Mouse (Mus musculus) limb, embryonic 13.5 days (tissue): ENCODE measurements at regions not wholly inside any gene's neighbourhood (a gene's known extent, or its start where the extent isn't known, plus 50 kb on each side); places are given as distances from the start of the nearest gene placed in this dataset.

Experiments used
- ATAC-seq: fragments of 200-750 bp; cut with Nextera tagmentation; 2 replicates; pipeline ENCODE4 v1.8.0; 2017; ENCODE audit warnings: low read depth, moderate number of reproducible peaks, moderate TSS enrichment; ENCODE audit not compliant: low FRiP score
- H3K27ac ChIP-seq: fragments of 300-500 bp; sonication (generic); 2 replicates; pipeline ENCODE4 v1.5.1; 2015; ENCODE audit warnings: inconsistent platforms, mild to moderate bottlenecking, moderate library complexity
- H3K27me3 ChIP-seq: fragments of 300-500 bp; sonication (generic); 2 replicates; pipeline ENCODE4 v1.6.1; 2015; ENCODE audit warnings: mild to moderate bottlenecking, inconsistent platforms
- H3K36me3 ChIP-seq: fragments of 300-500 bp; sonication (generic); 2 replicates; pipeline ENCODE4 v1.6.1; 2015; ENCODE audit warnings: inconsistent platforms, mild to moderate bottlenecking, moderate library complexity
- H3K4me1 ChIP-seq: fragments of 300-500 bp; sonication (generic); 2 replicates; pipeline ENCODE4 v1.6.1; 2015; ENCODE audit warnings: inconsistent platforms
- H3K4me2 ChIP-seq: fragments of 300-500 bp; sonication (generic); replicated peaks from 2 replicates; pipeline ENCODE4 v1.6.1; 2015; ENCODE audit warnings: inconsistent platforms, mild to moderate bottlenecking, moderate library complexity
- H3K4me3 ChIP-seq: fragments of 300-500 bp; sonication (generic); 2 replicates; pipeline ENCODE4 v1.5.1; 2015; ENCODE audit warnings: moderate library complexity, mild to moderate bottlenecking, inconsistent platforms
- H3K9ac ChIP-seq: fragments of 300-500 bp; sonication (generic); 2 replicates; pipeline ENCODE4 v1.6.1; 2015; ENCODE audit warnings: mild to moderate bottlenecking, inconsistent platforms
- H3K9me3 ChIP-seq: fragments of 300-500 bp; sonication (generic); 2 replicates; pipeline ENCODE4 v1.6.1; 2016; ENCODE audit warnings: inconsistent platforms
- WGBS: fragments of 180-500 bp; shearing (Covaris S2); methylation state at CpG from one replicate; pipeline ENCODE4 v1.1.7; 2015; 5-methylcytosine and 5-hydroxymethylcytosine counted together

GRCm38 (mm10) chr8:90192856-90193255 lies 155.3 kb downstream of the Tox3 start:
- no peaks in the 10 kb centered on the region for H3K27me3 ChIP-seq
- H3K4me1 ChIP-seq: no peaks in the 10 kb centered on the region
- H3K27ac ChIP-seq: no peak overlapping the region
- 13% methylated on average over 2 of the region's 2 CpGs for WGBS
- no peak for ATAC-seq
- peaks cover 3% of the 10 kb centered on the region; the same call in 1 of the 2 replicates for H3K9me3 ChIP-seq
- no peaks in the 10 kb centered on the region for H3K36me3 ChIP-seq
- H3K4me3 ChIP-seq: no peak overlapping the region
- H3K4me2 ChIP-seq: no peak overlapping the region
- no peak overlapping the region for H3K9ac ChIP-seq

GRCm38 (mm10) chr8:90182807-90183206 lies 165.3 kb downstream of the Tox3 start:
- no peak for ATAC-seq
- Histone ChIP-seq H3K9ac (no peak overlapping the region), H3K9me3 (no peaks in the 10 kb centered on the region), H3K4me2 (no peak overlapping the region), H3K4me1 (no peaks in the 10 kb centered on the region), H3K27me3 (no peaks in the 10 kb centered on the region), H3K27ac (no peak overlapping the region), H3K4me3 (no peak overlapping the region), H3K36me3 (no peaks in the 10 kb centered on the region)
- 67% methylated on average over 6 of the region's 6 CpGs for WGBS

GRCm38 (mm10) chr8:90176771-90177170 lies 171.4 kb downstream of the Tox3 start:
- 55% methylated on average over 7 of the region's 7 CpGs for WGBS
- 0 out of 2 replicates have a peak, but pooled peaks cover 3% of the 10 kb centered on the region for H3K4me1 ChIP-seq
- H3K9me3 ChIP-seq: no peaks in the 10 kb centered on the region
- H3K4me2 ChIP-seq: no peak overlapping the region
- no peak for ATAC-seq
- no peak overlapping the region for H3K9ac ChIP-seq
- H3K4me3 ChIP-seq: no peak overlapping the region
- peaks cover 11% of the 10 kb centered on the region; the same call in 1 of the 2 replicates for H3K27me3 ChIP-seq
- no peaks in the 10 kb centered on the region for H3K36me3 ChIP-seq
- no peak overlapping the region for H3K27ac ChIP-seq

- H3K36me3 ChIP-seq: no peaks in the 10 kb centered on the region
- no peaks in the 10 kb centered on the region for H3K9me3 ChIP-seq
- no peak overlapping the region for H3K4me3 ChIP-seq
- ATAC-seq: no peak
- H3K27ac ChIP-seq: no peak overlapping the region
- H3K4me1 ChIP-seq: 0 out of 2 replicates have a peak, but pooled peaks cover 3% of the 10 kb centered on the region
- H3K27me3 ChIP-seq: peaks cover 11% of the 10 kb centered on the region; the same call in 1 of the 2 replicates
- H3K9ac ChIP-seq: no peak overlapping the region
- H3K4me2 ChIP-seq: no peak overlapping the region
- WGBS: 39% methylated on average over 9 of the region's 9 CpGs
Measured at GRCm38 (mm10) chr8:90176335-90176734, 171.8 kb downstream of the Tox3 start.

- ATAC-seq: no peak
- 92% methylated on average over 2 of the region's 2 CpGs for WGBS
- Histone ChIP-seq H3K4me2 (no peak overlapping the region), H3K9me3 (no peaks in the 10 kb centered on the region), H3K4me3 (no peak overlapping the region), H3K27ac (no peak overlapping the region), H3K27me3 (no peaks in the 10 kb centered on the region), H3K9ac (no peak overlapping the region), H3K4me1 (no peaks in the 10 kb centered on the region), H3K36me3 (no peaks in the 10 kb centered on the region)
Measured at GRCm38 (mm10) chr8:90166639-90167038, 181.5 kb downstream of the Tox3 start.

- no peaks in the 10 kb centered on the region for H3K4me1 ChIP-seq
- no peak overlapping the region for H3K4me3 ChIP-seq
- 79% methylated on average over 5 of the region's 5 CpGs for WGBS
- no peak overlapping the region for H3K27ac ChIP-seq
- H3K4me2 ChIP-seq: no peak overlapping the region
- H3K36me3 ChIP-seq: no peaks in the 10 kb centered on the region
- H3K9ac ChIP-seq: no peak overlapping the region
- H3K27me3 ChIP-seq: no peaks in the 10 kb centered on the region
- ATAC-seq: no peak
- no peaks in the 10 kb centered on the region for H3K9me3 ChIP-seq
Measured at GRCm38 (mm10) chr8:90151477-90151876, 196.7 kb downstream of the Tox3 start.

GRCm38 (mm10) chr8:90149903-90150302 lies 198.2 kb downstream of the Tox3 start:
- H3K9me3 ChIP-seq: no peaks in the 10 kb centered on the region
- no peaks in the 10 kb centered on the region for H3K4me1 ChIP-seq
- H3K9ac ChIP-seq: no peak overlapping the region
- ATAC-seq: no peak
- WGBS: 70% methylated on average over 6 of the region's 6 CpGs
- H3K36me3 ChIP-seq: no peaks in the 10 kb centered on the region
- no peak overlapping the region for H3K4me3 ChIP-seq
- H3K27ac ChIP-seq: no peak overlapping the region
- no peak overlapping the region for H3K4me2 ChIP-seq
- no peaks in the 10 kb centered on the region for H3K27me3 ChIP-seq

GRCm38 (mm10) chr8:90134626-90135025 lies 213.5 kb downstream of the Tox3 start:
- H3K36me3 ChIP-seq: no peaks in the 10 kb centered on the region
- no peak overlapping the region for H3K9ac ChIP-seq
- 82% methylated on average over 5 of the region's 5 CpGs for WGBS
- ATAC-seq: no peak
- peaks cover 5% of the 10 kb centered on the region; the same call in 1 of the 2 replicates for H3K4me1 ChIP-seq
- no peaks in the 10 kb centered on the region for H3K27me3 ChIP-seq
- no peak overlapping the region for H3K4me2 ChIP-seq
- no peaks in the 10 kb centered on the region for H3K9me3 ChIP-seq
- no peak overlapping the region for H3K27ac ChIP-seq
- no peak overlapping the region for H3K4me3 ChIP-seq

GRCm38 (mm10) chr8:90130704-90131267 lies 217.4 kb downstream of the Tox3 start:
- H3K4me2 ChIP-seq: no peak overlapping the region

GRCm38 (mm10) chr8:90125426-90125825 lies 222.7 kb downstream of the Tox3 start:
- Histone ChIP-seq H3K4me1 (no peaks in the 10 kb centered on the region), H3K27ac (no peak overlapping the region), H3K4me3 (no peak overlapping the region), H3K9me3 (no peaks in the 10 kb centered on the region), H3K9ac (no peak overlapping the region), H3K4me2 (no peak overlapping the region), H3K27me3 (no peaks in the 10 kb centered on the region), H3K36me3 (no peaks in the 10 kb centered on the region)
- no peak for ATAC-seq
- 95% methylated on average over 1 of the region's 1 CpGs for WGBS

More at GRCm38 (mm10) chr8:90130704-90131267, 217.4 kb downstream of the Tox3 start:
- no peaks in the 10 kb centered on the region for H3K27me3 ChIP-seq
- peaks cover 5% of the 10 kb centered on the region; the same call in 1 of the 2 replicates for H3K4me1 ChIP-seq
- no peak overlapping the region for H3K9ac ChIP-seq
- ATAC-seq: peak; percentile 69; the same call in 1 of the 2 replicates
- no peaks in the 10 kb centered on the region for H3K9me3 ChIP-seq
- WGBS: 63% methylated on average over 5 of the region's 5 CpGs
- H3K4me3 ChIP-seq: no peak overlapping the region
- no peak overlapping the region for H3K27ac ChIP-seq
- H3K36me3 ChIP-seq: no peaks in the 10 kb centered on the region

GRCm38 (mm10) chr8:90123101-90123500 lies 225.0 kb downstream of the Tox3 start:
- no peak overlapping the region for H3K4me3 ChIP-seq
- H3K9me3 ChIP-seq: no peaks in the 10 kb centered on the region
- H3K4me2 ChIP-seq: no peak overlapping the region
- H3K27ac ChIP-seq: no peak overlapping the region
- H3K9ac ChIP-seq: no peak overlapping the region
- no peak for ATAC-seq
- no peaks in the 10 kb centered on the region for H3K27me3 ChIP-seq
- H3K36me3 ChIP-seq: no peaks in the 10 kb centered on the region
- no peaks in the 10 kb centered on the region for H3K4me1 ChIP-seq

- Histone ChIP-seq H3K36me3 (no peaks in the 10 kb centered on the region), H3K27me3 (no peaks in the 10 kb centered on the region), H3K4me1 (no peaks in the 10 kb centered on the region), H3K4me3 (no peak overlapping the region), H3K9me3 (no peaks in the 10 kb centered on the region), H3K4me2 (no peak overlapping the region), H3K9ac (no peak overlapping the region), H3K27ac (no peak overlapping the region)
- WGBS: 70% methylated on average over 3 of the region's 3 CpGs
- no peak for ATAC-seq
Measured at GRCm38 (mm10) chr8:90121935-90122334, 226.2 kb downstream of the Tox3 start.

GRCm38 (mm10) chr8:90121017-90121416 lies 227.1 kb downstream of the Tox3 start:
- H3K9ac ChIP-seq: no peak overlapping the region
- no peaks in the 10 kb centered on the region for H3K9me3 ChIP-seq
- H3K36me3 ChIP-seq: no peaks in the 10 kb centered on the region
- no peak for ATAC-seq
- WGBS: 25% methylated on average over 3 of the region's 3 CpGs
- H3K4me1 ChIP-seq: no peaks in the 10 kb centered on the region
- no peak overlapping the region for H3K4me2 ChIP-seq
- no peak overlapping the region for H3K4me3 ChIP-seq
- no peak overlapping the region for H3K27ac ChIP-seq
- no peaks in the 10 kb centered on the region for H3K27me3 ChIP-seq
